Mouse (Mus musculus): ENCODE results near the gene Mgst3. TPM values are rescaled to one million over a fixed set of nuclear protein-coding genes. Genes with fewer than 3 reads are reported as not detected.
"Not testable (repeated sequence)": the region's sequence is repeated elsewhere in the genome, so short reads cannot be mapped to it uniquely, and the experiment has no call there.

The Mgst3 gene
- polyA plus RNA-seq, 1 experiment from 2014 or later = 111 TPM

DNA sequence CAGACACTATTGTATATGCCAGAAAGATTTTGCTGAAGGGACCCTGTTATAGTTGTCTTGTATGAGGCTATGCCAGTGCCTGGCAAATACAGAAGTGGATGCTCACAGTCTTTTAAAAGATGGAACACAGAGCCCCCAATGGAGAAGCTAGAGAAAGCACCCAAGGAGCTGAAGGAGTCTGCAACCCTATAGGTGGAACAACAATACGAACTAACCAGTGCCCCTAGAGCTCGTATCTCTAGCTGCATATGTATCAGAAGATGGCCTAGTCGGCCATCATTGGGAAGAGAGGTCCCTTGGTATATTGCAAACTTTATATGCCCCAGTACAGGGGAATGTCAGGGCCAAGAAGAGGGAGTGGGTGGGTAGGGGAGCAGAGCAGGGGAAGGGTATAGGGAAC is 44.4 kb downstream of the Mgst3 start:
- not testable (repeated sequence) for DNase-seq (ENCODE audit: low spot score); H3K36me3 ChIP-seq; H3K27me3 ChIP-seq (ENCODE audit: insufficient read depth, poor library complexity, severe bottlenecking); H3K9me3 ChIP-seq; H3K4me1 ChIP-seq
- peak overlapping the region; percentile 90; the same call in 1 of the 2 replicates for H3K27ac ChIP-seq
- H3K4me3 ChIP-seq = peak overlapping the region; percentile 76; the same call in 1 of the 2 replicates
- WGBS = 62% methylated on average over 3 of the region's 3 CpGs

DNA sequence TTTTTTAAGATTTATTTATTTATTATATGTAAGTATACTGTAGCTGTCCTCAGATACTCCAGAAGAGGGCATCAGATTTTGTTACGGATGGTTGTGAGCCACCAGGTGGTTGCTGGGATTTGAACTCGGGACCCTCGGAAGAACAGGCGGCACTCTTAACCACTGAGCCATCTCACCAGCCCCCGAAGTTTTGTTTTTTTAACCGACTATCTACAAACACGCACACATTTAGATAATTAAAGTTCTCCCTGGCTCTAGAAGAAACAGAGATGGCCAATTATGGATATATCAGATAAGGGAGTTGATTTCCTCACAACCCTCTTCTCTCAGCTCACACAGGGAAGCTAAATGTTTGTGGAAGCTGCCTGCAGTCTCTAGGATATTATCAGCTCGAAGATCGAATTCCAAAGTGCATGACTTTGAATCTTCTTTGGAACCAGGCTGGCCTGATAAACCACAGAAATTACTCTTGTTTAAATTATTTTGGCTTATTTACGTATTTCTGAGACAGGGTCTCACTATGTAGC is 47.6 kb downstream of the Mgst3 start:
- not testable (repeated sequence) for H3K27me3 ChIP-seq (ENCODE audit: insufficient read depth, poor library complexity, severe bottlenecking); H3K9me3 ChIP-seq; H3K27ac ChIP-seq; H3K4me3 ChIP-seq; H3K4me1 ChIP-seq; DNase-seq (ENCODE audit: low spot score); H3K36me3 ChIP-seq
- WGBS = 82% methylated on average over 10 of the region's 10 CpGs

DNA sequence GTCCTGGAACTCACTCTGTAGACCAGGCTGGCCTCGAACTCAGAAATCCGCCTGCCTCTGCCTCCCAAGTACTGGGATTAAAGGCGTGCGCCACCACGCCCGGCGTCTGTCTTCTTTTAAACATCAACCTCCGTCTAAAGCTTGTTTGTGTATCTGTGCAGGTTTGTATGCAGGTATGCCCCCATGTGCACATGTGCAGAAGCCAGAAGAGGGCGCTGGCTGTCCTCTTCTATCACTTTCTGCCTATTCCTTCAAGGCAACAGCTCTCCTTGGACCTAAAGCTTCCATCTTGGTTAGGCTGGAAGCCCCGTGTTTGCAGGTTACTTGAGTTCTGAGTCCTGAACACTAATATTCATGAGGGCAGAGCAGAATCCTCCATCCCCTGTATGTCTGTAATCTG is 50.8 kb downstream of the Mgst3 start:
- Histone ChIP-seq H3K4me3 (no peak overlapping the region), H3K9me3 (no peaks in the 10 kb centered on the region), H3K4me1 (no peaks in the 10 kb centered on the region), H3K36me3 (no peaks in the 10 kb centered on the region), H3K27ac (no peak overlapping the region), H3K27me3 (ENCODE audit: insufficient read depth, poor library complexity, severe bottlenecking) (peaks cover 20% of the 10 kb centered on the region)
- no peak for DNase-seq (ENCODE audit: low spot score)
- WGBS = 84% methylated on average over 10 of the region's 10 CpGs

DNA sequence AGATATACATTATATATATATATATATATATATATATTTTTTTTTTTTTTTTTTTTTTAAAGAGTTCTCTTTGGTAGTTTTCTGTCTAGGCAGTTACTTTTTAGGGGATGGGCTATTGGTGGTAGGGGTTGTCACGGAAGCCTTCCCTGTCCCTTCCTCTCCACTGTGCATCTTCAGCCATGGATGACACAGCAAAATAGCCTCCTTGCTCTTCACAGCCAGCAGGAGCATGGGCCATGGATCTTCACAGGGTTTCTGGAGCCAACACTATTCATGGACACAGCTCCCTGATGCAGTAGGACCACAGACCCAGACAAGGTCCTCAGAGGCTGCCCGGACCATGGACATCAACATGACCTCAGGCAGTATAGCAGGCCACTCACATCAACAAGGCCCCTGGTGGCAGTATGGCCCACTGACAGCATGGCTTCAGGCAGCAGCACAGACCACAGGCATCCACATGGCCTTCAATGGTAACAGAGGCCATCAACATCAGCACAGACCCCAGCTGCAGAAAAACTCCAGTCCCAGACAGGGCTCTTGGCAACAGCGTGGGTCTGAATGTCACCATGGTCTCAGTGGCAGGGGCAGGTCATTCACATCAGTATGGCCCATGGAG is 52.6 kb downstream of the Mgst3 start:
- Histone ChIP-seq H3K27ac (0 out of 2 replicates have a peak overlapping the region, but pooled peaks have one; percentile 19), H3K4me1 (0 out of 2 replicates have a peak, but pooled peaks cover 4% of the 10 kb centered on the region), H3K4me3 (no peak overlapping the region), H3K9me3 (no peaks in the 10 kb centered on the region), H3K27me3 (ENCODE audit: insufficient read depth, poor library complexity, severe bottlenecking) (peaks cover 20% of the 10 kb centered on the region), H3K36me3 (no peaks in the 10 kb centered on the region)
- 86% methylated on average over 3 of the region's 3 CpGs for WGBS
- no peak for DNase-seq (ENCODE audit: low spot score)

DNA sequence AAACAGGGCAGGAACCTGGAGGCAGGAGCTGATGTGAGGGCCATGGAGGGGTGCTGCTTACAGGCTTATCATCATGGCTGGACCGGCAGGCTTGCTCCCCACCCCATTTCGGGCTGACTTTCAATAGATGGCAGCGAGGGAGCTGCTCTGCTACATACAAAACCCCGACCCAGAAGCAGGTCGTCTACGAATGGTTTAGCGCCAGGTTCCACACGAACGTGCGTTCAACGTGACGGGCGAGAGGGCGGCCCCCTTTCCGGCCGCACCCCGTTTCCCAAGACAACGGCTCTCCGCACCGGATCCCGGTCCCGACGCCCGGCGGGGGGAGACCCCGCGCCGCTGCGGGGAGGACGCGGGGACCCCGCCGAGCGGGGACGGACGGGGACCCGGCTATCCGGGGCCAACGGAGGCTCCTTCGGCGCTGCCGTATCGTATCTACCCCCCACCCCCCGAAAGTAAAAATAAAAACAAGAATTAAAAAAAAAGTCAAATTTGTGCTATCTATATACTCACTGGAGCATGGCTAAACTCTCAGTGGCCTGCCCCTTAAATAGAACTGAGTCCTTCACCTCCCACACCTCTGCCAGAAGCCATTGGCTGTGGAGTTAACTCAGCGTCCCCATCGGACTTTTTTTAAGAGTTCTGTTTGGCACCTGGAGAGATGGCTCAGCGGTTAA is 53.4 kb downstream of the Mgst3 start:
- no peak for DNase-seq (ENCODE audit: low spot score)
- 2% methylated on average over 47 of the region's 47 CpGs for WGBS
- H3K4me1 ChIP-seq = 0 out of 2 replicates have a peak, but pooled peaks cover 4% of the 10 kb centered on the region
- H3K9me3 ChIP-seq = no peaks in the 10 kb centered on the region
- H3K36me3 ChIP-seq = no peaks in the 10 kb centered on the region
- peak overlapping the region; percentile 63 for H3K4me3 ChIP-seq
- H3K27me3 ChIP-seq (ENCODE audit: insufficient read depth, poor library complexity, severe bottlenecking) = peaks cover 20% of the 10 kb centered on the region
- H3K27ac ChIP-seq = peak overlapping the region; percentile 70

DNA sequence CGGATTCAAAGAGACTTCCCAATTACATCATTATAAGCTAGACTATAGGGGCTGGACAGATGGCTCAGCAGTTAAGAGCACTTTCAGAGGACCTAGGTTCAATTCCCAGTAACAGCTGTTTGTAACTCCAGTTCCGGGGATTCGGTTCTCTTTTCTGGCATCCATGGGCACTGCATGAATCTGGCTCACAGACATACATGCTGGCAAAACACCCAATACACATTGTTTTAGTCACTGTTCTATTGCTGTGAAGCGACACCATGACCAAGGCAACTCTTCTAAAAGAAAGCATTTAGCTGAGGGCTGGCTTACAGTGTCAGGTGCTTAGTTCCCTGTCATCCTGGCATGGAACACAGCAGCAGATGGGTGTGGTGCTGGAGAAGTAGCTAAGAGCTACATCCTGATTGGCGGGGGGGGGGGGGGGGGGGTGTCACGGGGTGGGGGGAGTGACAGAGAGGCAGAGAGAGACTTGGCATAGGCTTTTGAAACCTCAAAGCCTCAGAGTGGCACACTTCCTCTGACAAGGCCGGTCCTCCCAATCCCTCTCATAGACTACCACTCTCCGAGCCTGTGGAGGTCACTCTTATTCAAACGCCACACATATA is 54.4 kb downstream of the Mgst3 start:
- H3K27ac ChIP-seq = no peak overlapping the region
- H3K4me3 ChIP-seq = no peak overlapping the region
- peaks cover 20% of the 10 kb centered on the region for H3K27me3 ChIP-seq (ENCODE audit: insufficient read depth, poor library complexity, severe bottlenecking)
- no peak for DNase-seq (ENCODE audit: low spot score)
- no peaks in the 10 kb centered on the region for H3K9me3 ChIP-seq
- no peaks in the 10 kb centered on the region for H3K36me3 ChIP-seq
- H3K4me1 ChIP-seq = 0 out of 2 replicates have a peak, but pooled peaks cover 4% of the 10 kb centered on the region
- WGBS = 82% methylated on average over 8 of the region's 9 CpGs

DNA sequence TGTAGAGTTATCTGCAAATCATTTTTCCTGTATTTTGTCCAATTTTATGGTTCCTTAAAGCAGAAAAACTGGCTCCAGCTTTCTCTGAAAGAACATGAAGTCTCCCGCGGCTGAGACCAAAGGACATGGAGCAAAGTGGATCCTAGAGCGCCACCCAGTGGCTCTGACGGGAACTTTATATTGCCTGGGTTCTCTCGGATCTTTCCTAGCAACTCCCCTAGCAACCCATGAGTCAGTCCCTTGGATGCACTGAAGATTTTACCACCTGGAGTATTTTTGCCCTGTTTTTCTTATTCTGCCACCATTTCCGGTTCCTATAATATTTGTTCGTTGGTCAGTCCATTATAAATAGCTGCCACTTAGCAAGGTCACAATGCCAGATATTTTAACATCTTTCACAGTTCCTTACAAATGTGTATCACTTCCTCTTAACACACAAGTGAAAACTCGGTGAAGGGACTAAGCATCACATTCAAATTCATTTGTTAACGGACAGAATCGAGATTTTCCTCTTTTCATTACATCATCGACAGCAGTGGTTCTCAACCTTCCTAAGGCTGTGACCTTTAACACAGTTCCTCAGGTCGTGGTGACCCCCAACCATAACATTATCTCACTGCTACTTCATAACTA is 56.1 kb downstream of the Mgst3 start:
- 21% methylated on average over 12 of the region's 12 CpGs for WGBS
- no peaks in the 10 kb centered on the region for H3K9me3 ChIP-seq
- H3K4me1 ChIP-seq = 0 out of 2 replicates have a peak, but pooled peaks cover 4% of the 10 kb centered on the region
- peaks cover 7% of the 10 kb centered on the region for H3K36me3 ChIP-seq
- no peak overlapping the region for H3K27ac ChIP-seq
- H3K27me3 ChIP-seq (ENCODE audit: insufficient read depth, poor library complexity, severe bottlenecking) = peaks cover 20% of the 10 kb centered on the region
- no peak overlapping the region for H3K4me3 ChIP-seq
- DNase-seq (ENCODE audit: low spot score) = peak; percentile 85

DNA sequence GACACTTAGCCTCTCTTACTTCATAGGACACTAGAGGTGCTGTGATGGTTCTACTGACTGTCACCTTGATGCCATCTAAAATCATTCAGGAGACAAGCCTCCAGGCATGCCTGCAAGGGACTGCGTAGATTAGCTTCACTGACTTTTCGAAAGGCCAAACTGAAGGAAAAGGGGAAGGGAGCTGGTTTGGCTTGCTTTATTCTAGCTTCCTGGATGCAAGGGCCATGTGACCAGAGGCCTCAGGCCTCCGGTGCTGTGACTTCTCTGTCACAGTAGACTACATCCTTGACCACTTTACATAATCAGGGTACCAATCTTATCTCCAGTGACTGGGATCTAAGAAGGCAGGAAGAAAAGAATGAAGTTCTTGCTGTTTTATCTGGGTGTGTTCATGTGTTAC is 57.2 kb downstream of the Mgst3 start:
- H3K4me3 ChIP-seq = no peak overlapping the region
- 64% methylated on average over 3 of the region's 3 CpGs for WGBS
- 0 out of 2 replicates have a peak, but pooled peaks cover 4% of the 10 kb centered on the region for H3K4me1 ChIP-seq
- H3K27ac ChIP-seq = no peak overlapping the region
- H3K9me3 ChIP-seq = no peaks in the 10 kb centered on the region
- peaks cover 18% of the 10 kb centered on the region for H3K27me3 ChIP-seq (ENCODE audit: insufficient read depth, poor library complexity, severe bottlenecking)
- no peak for DNase-seq (ENCODE audit: low spot score)
- H3K36me3 ChIP-seq = peaks cover 18% of the 10 kb centered on the region

DNA sequence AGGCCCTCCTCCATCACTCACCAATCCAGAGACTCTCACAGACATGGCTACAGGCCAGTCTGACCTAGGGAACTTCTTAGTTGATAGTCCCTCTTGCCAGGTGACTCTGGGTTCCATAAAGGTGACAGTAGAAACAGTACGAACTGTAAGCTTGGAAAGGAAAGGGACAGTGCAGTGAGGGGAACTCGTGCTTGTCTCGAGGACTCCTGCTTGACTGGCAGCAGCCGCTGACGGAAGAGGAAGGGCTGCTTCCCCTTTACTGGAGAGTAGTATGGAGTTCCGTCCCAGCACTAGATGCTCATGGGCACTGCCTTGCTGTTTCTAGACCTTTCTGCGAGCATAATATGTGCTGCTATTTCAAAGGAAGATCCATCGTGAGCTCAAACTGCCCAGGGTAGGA is 62.5 kb downstream of the Mgst3 start:
- Histone ChIP-seq H3K36me3 (peaks cover 57% of the 10 kb centered on the region), H3K9me3 (no peaks in the 10 kb centered on the region), H3K27ac (no peak overlapping the region), H3K4me3 (no peak overlapping the region), H3K27me3 (ENCODE audit: insufficient read depth, poor library complexity, severe bottlenecking) (no peaks in the 10 kb centered on the region), H3K4me1 (no peaks in the 10 kb centered on the region)
- 90% methylated on average over 8 of the region's 8 CpGs for WGBS
- DNase-seq (ENCODE audit: low spot score) = no peak

DNA sequence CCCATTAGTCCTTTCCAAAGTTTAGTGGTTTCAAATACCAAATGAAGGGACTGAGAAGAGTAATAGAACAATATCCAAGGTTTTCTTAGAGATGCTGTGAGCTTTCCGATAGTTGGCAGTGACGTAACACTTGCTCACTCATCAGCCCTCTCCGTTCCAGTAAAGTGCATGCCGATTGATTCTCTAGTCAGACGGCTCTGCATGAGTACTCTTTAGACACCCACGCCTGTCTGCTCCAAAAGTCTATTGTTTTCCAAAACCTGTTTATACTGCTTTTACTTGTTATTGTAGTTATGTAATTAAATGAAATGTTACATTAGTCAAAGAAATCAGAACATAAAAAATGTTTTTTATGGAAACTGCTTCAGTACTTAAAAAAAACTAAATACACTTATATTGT is 64.9 kb downstream of the Mgst3 start:
- 87% methylated on average over 6 of the region's 6 CpGs for WGBS
- no peak for DNase-seq (ENCODE audit: low spot score)
- Histone ChIP-seq H3K4me1 (no peaks in the 10 kb centered on the region), H3K27ac (no peak overlapping the region), H3K36me3 (peaks cover 74% of the 10 kb centered on the region), H3K27me3 (ENCODE audit: insufficient read depth, poor library complexity, severe bottlenecking) (no peaks in the 10 kb centered on the region), H3K9me3 (no peaks in the 10 kb centered on the region), H3K4me3 (no peak overlapping the region)

Measured in heart, embryonic 10.5 days (tissue).